Mouse (Mus musculus) lung, embryonic 15.5 days (tissue): ENCODE data around the gene 1810009A15Rik. TPM values are rescaled to one million over a fixed set of nuclear protein-coding genes. Genes with fewer than 3 reads are reported as not detected.

ENCODE experiments used
- ATAC-seq: fragments of 200-750 bp; cut with Nextera tagmentation; 2 replicates; pipeline ENCODE4 v1.8.0; 2017; ENCODE audit warnings: moderate number of reproducible peaks, borderline replicate concordance; ENCODE audit not compliant: low FRiP score, low TSS enrichment; ENCODE audit errors: extremely low read depth
- H3K27ac ChIP-seq: fragments of 300-500 bp; sonication (generic); 2 replicates; pipeline ENCODE4 v1.5.1; 2015; ENCODE audit warnings: moderate library complexity, mild to moderate bottlenecking, inconsistent platforms
- H3K27me3 ChIP-seq: fragments of 300-500 bp; sonication (generic); 2 replicates; pipeline ENCODE4 v1.6.1; 2015; ENCODE audit warnings: inconsistent platforms
- H3K36me3 ChIP-seq: fragments of 300-500 bp; sonication (generic); 2 replicates; pipeline ENCODE4 v1.6.1; 2015; ENCODE audit warnings: inconsistent platforms
- H3K4me1 ChIP-seq: fragments of 300-500 bp; sonication (generic); 2 replicates; pipeline ENCODE4 v1.6.1; 2015; ENCODE audit warnings: inconsistent platforms
- H3K4me2 ChIP-seq: fragments of 300-500 bp; sonication (generic); 2 replicates; pipeline ENCODE4 v1.6.1; 2015; ENCODE audit warnings: inconsistent platforms, mild to moderate bottlenecking, moderate library complexity
- H3K4me3 ChIP-seq: fragments of 300-500 bp; sonication (generic); 2 replicates; pipeline ENCODE4 v1.5.1; 2015; ENCODE audit warnings: mild to moderate bottlenecking, inconsistent platforms
- H3K9ac ChIP-seq: fragments of 300-500 bp; sonication (generic); 2 replicates; pipeline ENCODE4 v1.6.1; 2015; ENCODE audit warnings: inconsistent platforms
- H3K9me3 ChIP-seq: fragments of 300-500 bp; sonication (generic); 2 replicates; pipeline ENCODE4 v1.6.1; 2016; ENCODE audit warnings: inconsistent platforms
- WGBS: fragments of 180-500 bp; shearing (Covaris S2); methylation state at CpG from one replicate; pipeline ENCODE4 v1.1.7; 2015; 5-methylcytosine and 5-hydroxymethylcytosine counted together
- microRNA-seq: library from miRNA; unstranded; fragments of <30 nt; microRNA quantifications from one replicate; pipeline ENCODE4, GENCODE M21; 2016
- polyA plus RNA-seq: library from polyadenylated mRNA; unstranded; fragments of >200 nt; fragmentation: Nextera tagmentation; extraction: Ambion mirVana; gene quantifications from 2 replicates; pipeline ENCODE4 v1.2.1, GENCODE M21; 2015

1810009A15Rik gene
- polyA plus RNA-seq, 1 experiment from 2014 or later = 81.5 TPM

- Histone ChIP-seq H3K27me3 (no peaks in the 10 kb centered on the region), H3K4me2 (peak within 1 kb of the TSS; percentile 67), H3K9me3 (no peaks in the 10 kb centered on the region), H3K27ac (peak within 1 kb of the TSS; percentile 92), H3K36me3 (peaks cover 24% of the 10 kb centered on the region; the same call in 1 of the 2 replicates), H3K9ac (peak within 1 kb of the TSS; percentile 70), H3K4me1 (peaks cover 15% of the 10 kb centered on the region), H3K4me3 (peak within 1 kb of the TSS; percentile 79)
- peak; percentile 84 for ATAC-seq
- 1% methylated on average over 66 of the region's 74 CpGs for WGBS
Measured at GRCm38 (mm10) chr19:8929224-8930088, 40.8 kb downstream of the 1810009A15Rik start, which contains the start of the genes Rom1 and Eml3. Rom1 (minus strand) TSS chr19:8929356. Eml3 (plus strand) TSS chr19:8929552.

GRCm38 (mm10) chr19:8930117-8930516, 41.5 kb downstream of the 1810009A15Rik start:
- Histone ChIP-seq H3K27ac (peak overlapping the region; percentile 92), H3K4me1 (peaks cover 15% of the 10 kb centered on the region), H3K36me3 (peaks cover 30% of the 10 kb centered on the region), H3K27me3 (no peaks in the 10 kb centered on the region), H3K4me3 (peak overlapping the region; percentile 79), H3K9ac (peak overlapping the region; percentile 70), H3K9me3 (no peaks in the 10 kb centered on the region), H3K4me2 (peak overlapping the region; percentile 67)
- ATAC-seq = no peak
- 4% methylated on average over 11 of the region's 11 CpGs for WGBS

GRCm38 (mm10) chr19:8930771-8931170, 42.1 kb downstream of the 1810009A15Rik start:
- Histone ChIP-seq H3K4me2 (peak overlapping the region; percentile 67), H3K27me3 (no peaks in the 10 kb centered on the region), H3K9me3 (no peaks in the 10 kb centered on the region), H3K9ac (peak overlapping the region; percentile 70), H3K27ac (no peak overlapping the region), H3K36me3 (peaks cover 31% of the 10 kb centered on the region), H3K4me1 (peaks cover 15% of the 10 kb centered on the region), H3K4me3 (peak overlapping the region; percentile 79)
- ATAC-seq = no peak
- WGBS = 73% methylated on average over 7 of the region's 7 CpGs

- H3K27me3 ChIP-seq = no peaks in the 10 kb centered on the region
- no peak overlapping the region for H3K4me3 ChIP-seq
- WGBS = 85% methylated on average over 2 of the region's 2 CpGs
- H3K4me2 ChIP-seq = no peak overlapping the region
- no peak overlapping the region for H3K27ac ChIP-seq
- peaks cover 42% of the 10 kb centered on the region for H3K36me3 ChIP-seq
- H3K4me1 ChIP-seq = peaks cover 10% of the 10 kb centered on the region
- H3K9me3 ChIP-seq = no peaks in the 10 kb centered on the region
- ATAC-seq = no peak
- no peak overlapping the region for H3K9ac ChIP-seq
Measured at GRCm38 (mm10) chr19:8936736-8937135, 48.1 kb downstream of the 1810009A15Rik start.

Small RNA genes lying within 50 kb of the gene (microRNA-seq; reads per million reads assigned to microRNA genes)
- 0.93 reads per million for gene Mir5136

Other genes with a start within 250 kb of the 1810009A15Rik start
- gene Chrm1, start 225.1 kb upstream of the 1810009A15Rik start, polyA plus RNA-seq = 0.08 and 0.14 TPM in 2 replicates
- 87.1 and 89.7 TPM in 2 replicates for gene Slc3a2, start 165.5 kb upstream of the 1810009A15Rik start, polyA plus RNA-seq
- 85.6 and 86.3 TPM in 2 replicates for gene Wdr74, start 153.0 kb upstream of the 1810009A15Rik start, polyA plus RNA-seq
- gene 1700092M07Rik, start 148.1 kb upstream of the 1810009A15Rik start, polyA plus RNA-seq = 2.0 and 2.1 TPM in 2 replicates
- gene Stx5a, start 147.4 kb upstream of the 1810009A15Rik start, polyA plus RNA-seq = 142 and 153 TPM in 2 replicates
- 184 and 198 TPM in 2 replicates for gene Nxf1, start 131.8 kb upstream of the 1810009A15Rik start, polyA plus RNA-seq
- gene Tmem223, start 117.9 kb upstream of the 1810009A15Rik start, polyA plus RNA-seq = 181 and 197 TPM in 2 replicates
- gene Tmem179b, start 114.4 kb upstream of the 1810009A15Rik start, polyA plus RNA-seq = 77.2 and 81.3 TPM in 2 replicates
- gene Taf6l, start 102.4 kb upstream of the 1810009A15Rik start, polyA plus RNA-seq = 30.5 and 31.5 TPM in 2 replicates
- gene Polr2g, start 90.3 kb upstream of the 1810009A15Rik start, polyA plus RNA-seq = 147 and 159 TPM in 2 replicates
- 5.7 and 6.4 TPM in 2 replicates for gene Zbtb3, start 86.3 kb upstream of the 1810009A15Rik start, polyA plus RNA-seq
- gene Ttc9c, start 69.5 kb upstream of the 1810009A15Rik start, polyA plus RNA-seq = 54.8 and 57.2 TPM in 2 replicates
- gene Hnrnpul2, start 68.8 kb upstream of the 1810009A15Rik start, polyA plus RNA-seq = 5.7 and 5.8 TPM in 2 replicates
- gene AC129217.1, start 59.1 kb upstream of the 1810009A15Rik start, polyA plus RNA-seq = not detected in 2 replicates
- 48.3 and 52.3 TPM in 2 replicates for gene Bscl2, start 51.4 kb upstream of the 1810009A15Rik start, polyA plus RNA-seq
- 1.6 and 2.5 TPM in 2 replicates for gene Gng3, start 49.7 kb upstream of the 1810009A15Rik start, polyA plus RNA-seq
- 1.1 TPM in 2 replicates for gene Lrrn4cl, start 38.1 kb upstream of the 1810009A15Rik start, polyA plus RNA-seq
- 153 and 158 TPM in 2 replicates for gene Ubxn1, start 17.4 kb upstream of the 1810009A15Rik start, polyA plus RNA-seq
- 58.5 and 60.2 TPM in 2 replicates for gene Uqcc3, start 7.9 kb upstream of the 1810009A15Rik start, polyA plus RNA-seq
- 70.5 and 72.7 TPM in 2 replicates for gene Lbhd1, start 5.1 kb upstream of the 1810009A15Rik start, polyA plus RNA-seq
- not detected in 2 replicates for gene Gm49403, start 4.9 kb upstream of the 1810009A15Rik start, polyA plus RNA-seq
- not detected in 2 replicates for gene Gm49416, start 73 bp downstream of the 1810009A15Rik start, polyA plus RNA-seq
- gene Ints5, start 4.2 kb downstream of the 1810009A15Rik start, polyA plus RNA-seq = 45.8 and 50.1 TPM in 2 replicates
- gene Ganab, start 9.2 kb downstream of the 1810009A15Rik start, polyA plus RNA-seq = 122 and 123 TPM in 2 replicates
- 43.1 and 46.1 TPM in 2 replicates for gene B3gat3, start 31.5 kb downstream of the 1810009A15Rik start, polyA plus RNA-seq
- gene Rom1, start 40.5 kb downstream of the 1810009A15Rik start, polyA plus RNA-seq = 2.7 and 2.8 TPM in 2 replicates
- 30.8 and 35.6 TPM in 2 replicates for gene Eml3, start 40.7 kb downstream of the 1810009A15Rik start, polyA plus RNA-seq
- gene Mta2, start 53.0 kb downstream of the 1810009A15Rik start, polyA plus RNA-seq = 165 and 173 TPM in 2 replicates
- 28.4 and 29.7 TPM in 2 replicates for gene Tut1, start 65.0 kb downstream of the 1810009A15Rik start, polyA plus RNA-seq
- gene Eef1g, start 78.2 kb downstream of the 1810009A15Rik start, polyA plus RNA-seq = 420 and 427 TPM in 2 replicates
- 24.7 and 25.6 TPM in 2 replicates for gene Ahnak, start 100.4 kb downstream of the 1810009A15Rik start, polyA plus RNA-seq
- 5.1 and 8.7 TPM in 2 replicates for gene Scgb1a1, start 199.1 kb downstream of the 1810009A15Rik start, polyA plus RNA-seq
- gene Asrgl1, start 246.8 kb downstream of the 1810009A15Rik start, polyA plus RNA-seq = 14.1 and 18.1 TPM in 2 replicates